Mouse (Mus musculus): Measurements from ENCODE around the gene Ifitm2. TPM values are rescaled to one million over a fixed set of nuclear protein-coding genes. Genes with fewer than 3 reads are reported as not detected.

Ifitm2 gene
- polyA plus RNA-seq (2015; fragmentation: Nextera tagmentation; extraction: Ambion mirVana): 257 and 296 TPM in 2 replicates

GRCm38 (mm10) chr7:140955758-140956555 lies at the start of gene Ifitm2, which contains the start of gene Gm45717:
Gene Ifitm2, minus strand, starts transcription at chr7:140955987.
Gene Gm45717, minus strand, starts transcription at chr7:140955937.

GRCm38 (mm10) chr7:140966921-140967320 lies 11.1 kb upstream of the Ifitm2 start, which contains the start of gene Ifitm1:
Gene Ifitm1, plus strand, starts transcription at chr7:140967221.

GRCm38 (mm10) chr7:140949824-140950530 lies 5.8 kb downstream of the Ifitm2 start, which contains the start of gene Ifitm5:
Gene Ifitm5, minus strand, starts transcription at chr7:140950291.

GRCm38 (mm10) chr7:140941222-140942051 lies 14.3 kb downstream of the Ifitm2 start, which contains the start of gene Pgghg:
Gene Pgghg, plus strand, starts transcription at chr7:140941391.

GRCm38 (mm10) chr7:140920418-140921029 lies 35.3 kb downstream of the Ifitm2 start, which contains the start of gene Nlrp6:
Gene Nlrp6, plus strand, starts transcription at chr7:140920902.

Other genes starting within 250 kb of the Ifitm2 start
- 0.10 and 0.15 TPM in 2 replicates for gene Cyp2e1, start 192.2 kb downstream of the Ifitm2 start, polyA plus RNA-seq (2015; fragmentation: Nextera tagmentation; extraction: Ambion mirVana)
- 0.52 and 0.67 TPM in 2 replicates for gene Syce1, start 168.1 kb downstream of the Ifitm2 start, polyA plus RNA-seq (2015; fragmentation: Nextera tagmentation; extraction: Ambion mirVana)
- 22.0 and 25.1 TPM in 2 replicates for gene Zfp941, start 133.8 kb downstream of the Ifitm2 start, polyA plus RNA-seq (2015; fragmentation: Nextera tagmentation; extraction: Ambion mirVana)
- gene Urah, start 121.0 kb downstream of the Ifitm2 start, polyA plus RNA-seq (2015; fragmentation: Nextera tagmentation; extraction: Ambion mirVana): 0.46 and 1.5 TPM in 2 replicates
- gene Scgb1c1, start 110.4 kb downstream of the Ifitm2 start, polyA plus RNA-seq (2015; fragmentation: Nextera tagmentation; extraction: Ambion mirVana): not detected in 2 replicates
- 0.22 and 0.36 TPM in 2 replicates for gene Odf3, start 108.2 kb downstream of the Ifitm2 start, polyA plus RNA-seq (2015; fragmentation: Nextera tagmentation; extraction: Ambion mirVana)
- 0.34 TPM in 1 of 2 replicates, not detected in the other for gene Gm45785, start 99.7 kb downstream of the Ifitm2 start, polyA plus RNA-seq (2015; fragmentation: Nextera tagmentation; extraction: Ambion mirVana)
- gene Ric8a, start 99.0 kb downstream of the Ifitm2 start, polyA plus RNA-seq (2015; fragmentation: Nextera tagmentation; extraction: Ambion mirVana): 78.6 and 85.7 TPM in 2 replicates
- gene Bet1l, start 98.4 kb downstream of the Ifitm2 start, polyA plus RNA-seq (2015; fragmentation: Nextera tagmentation; extraction: Ambion mirVana): 60.4 and 62.6 TPM in 2 replicates
- 242 and 248 TPM in 2 replicates for gene Psmd13, start 74.0 kb downstream of the Ifitm2 start, polyA plus RNA-seq (2015; fragmentation: Nextera tagmentation; extraction: Ambion mirVana)
- 82.3 and 96.7 TPM in 2 replicates for gene Sirt3, start 73.7 kb downstream of the Ifitm2 start, polyA plus RNA-seq (2015; fragmentation: Nextera tagmentation; extraction: Ambion mirVana)
- gene Cox8b, start 55.5 kb downstream of the Ifitm2 start, polyA plus RNA-seq (2015; fragmentation: Nextera tagmentation; extraction: Ambion mirVana): 2.2 and 3.0 TPM in 2 replicates
- gene Nlrp6, start 35.1 kb downstream of the Ifitm2 start, polyA plus RNA-seq (2015; fragmentation: Nextera tagmentation; extraction: Ambion mirVana): 1.2 TPM in 2 replicates
- gene Pgghg, start 14.6 kb downstream of the Ifitm2 start, polyA plus RNA-seq (2015; fragmentation: Nextera tagmentation; extraction: Ambion mirVana): 7.1 and 7.4 TPM in 2 replicates
- gene Ifitm5, start 5.7 kb downstream of the Ifitm2 start, polyA plus RNA-seq (2015; fragmentation: Nextera tagmentation; extraction: Ambion mirVana): 1.3 and 2.4 TPM in 2 replicates
- gene Gm45717, start 50 bp downstream of the Ifitm2 start, polyA plus RNA-seq (2015; fragmentation: Nextera tagmentation; extraction: Ambion mirVana): not detected in 2 replicates
- 43.2 and 67.3 TPM in 2 replicates for gene Ifitm1, start 11.2 kb upstream of the Ifitm2 start, polyA plus RNA-seq (2015; fragmentation: Nextera tagmentation; extraction: Ambion mirVana)
- 166 and 167 TPM in 2 replicates for gene Ifitm3, start 54.8 kb upstream of the Ifitm2 start, polyA plus RNA-seq (2015; fragmentation: Nextera tagmentation; extraction: Ambion mirVana)
- 4.0 and 4.5 TPM in 2 replicates for gene Ifitm6, start 61.9 kb upstream of the Ifitm2 start, polyA plus RNA-seq (2015; fragmentation: Nextera tagmentation; extraction: Ambion mirVana)
- gene Gm17387, start 73.1 kb upstream of the Ifitm2 start, polyA plus RNA-seq (2015; fragmentation: Nextera tagmentation; extraction: Ambion mirVana): not detected in 2 replicates
- gene B4galnt4, start 105.1 kb upstream of the Ifitm2 start, polyA plus RNA-seq (2015; fragmentation: Nextera tagmentation; extraction: Ambion mirVana): 38.2 and 39.6 TPM in 2 replicates
- 0.28 TPM in 1 of 2 replicates, not detected in the other for gene Pkp3, start 122.2 kb upstream of the Ifitm2 start, polyA plus RNA-seq (2015; fragmentation: Nextera tagmentation; extraction: Ambion mirVana)
- gene Sigirr, start 144.6 kb upstream of the Ifitm2 start, polyA plus RNA-seq (2015; fragmentation: Nextera tagmentation; extraction: Ambion mirVana): 2.2 and 3.4 TPM in 2 replicates
- 0.22 and 0.51 TPM in 2 replicates for gene Ano9, start 161.8 kb upstream of the Ifitm2 start, polyA plus RNA-seq (2015; fragmentation: Nextera tagmentation; extraction: Ambion mirVana)
- gene Ptdss2, start 166.4 kb upstream of the Ifitm2 start, polyA plus RNA-seq (2015; fragmentation: Nextera tagmentation; extraction: Ambion mirVana): 79.0 and 88.5 TPM in 2 replicates
- gene Rnh1, start 216.9 kb upstream of the Ifitm2 start, polyA plus RNA-seq (2015; fragmentation: Nextera tagmentation; extraction: Ambion mirVana): 56.1 and 58.4 TPM in 2 replicates
- gene Hras, start 238.0 kb upstream of the Ifitm2 start, polyA plus RNA-seq (2015; fragmentation: Nextera tagmentation; extraction: Ambion mirVana): 234 and 238 TPM in 2 replicates
- 4.5 and 5.7 TPM in 2 replicates for gene Lrrc56, start 238.2 kb upstream of the Ifitm2 start, polyA plus RNA-seq (2015; fragmentation: Nextera tagmentation; extraction: Ambion mirVana)